Comparison of ENCODE assay signal across 9 mouse cellular contexts in the genomic region with DNA sequence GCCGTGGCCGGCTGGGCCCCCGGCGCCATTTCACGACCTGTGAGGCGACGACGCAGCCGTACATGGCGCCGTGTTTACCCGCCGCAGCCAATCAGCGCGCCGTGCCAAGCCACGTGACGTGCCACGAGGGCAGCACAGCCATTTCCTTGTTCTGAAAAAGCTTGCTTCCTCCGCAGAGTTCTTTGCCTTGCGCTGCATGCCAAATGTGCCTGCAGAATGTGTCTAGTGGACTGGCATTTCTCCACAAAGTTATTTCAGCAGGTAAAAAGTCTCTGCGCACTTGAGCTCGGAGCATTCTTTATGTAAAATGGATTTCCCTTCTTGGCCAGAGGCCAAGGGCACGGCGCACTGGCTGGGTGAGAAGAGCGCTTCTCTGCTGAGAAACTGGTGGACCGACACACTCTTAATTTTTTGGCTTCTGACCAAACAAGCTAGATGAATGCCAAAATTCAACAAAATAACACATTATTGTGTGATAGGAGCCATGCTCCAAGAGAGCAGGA.
A peak's percentile ranks its signal among the peaks of the same experiment; 100 is the strongest.
DNase-seq lines count a peak whose midpoint lies in the region; ATAC-seq and TF ChIP-seq lines count a peak whose summit lies in the region.
"Had no signal": no experiment of that assay in that cellular context is flagged by ENCODE, and none has a peak within 500 bp of the region (broad histone marks: within the 10 kb centered on the region; RNA-seq: fewer than 3 reads in every experiment).

No protein-coding gene starts in this region.

- peak; percentile 82 for TF ChIP-seq POLR2A in testis, adult 2 months (IDR thresholded peaks at IDR 0.05; ENCODE audit: control insufficient read depth, low read depth, low read length)

- H3K9ac ChIP-seq in midbrain, embryonic 13.5 days (replicated peaks) = no peak overlapping the region
- peak overlapping the region; percentile 53 for H3K9ac ChIP-seq in embryonic facial prominence, embryonic 14.5 days (ENCODE audit: low read depth, low read length)
- no peak overlapping the region for H3K9ac ChIP-seq in midbrain, embryonic 16.5 days (ENCODE audit: low read depth, low read length)

- WGBS in midbrain, embryonic 13.5 days = 71% methylated on average over 27 of the region's 27 CpGs
- WGBS in midbrain, embryonic 10.5 days = 94% methylated on average over 27 of the region's 27 CpGs
- 32% methylated on average over 25 of the region's 27 CpGs for WGBS in embryonic facial prominence, embryonic 14.5 days
- WGBS in midbrain, embryonic 16.5 days = 61% methylated on average over 27 of the region's 27 CpGs

- no peaks in the 10 kb centered on the region for H3K27me3 ChIP-seq in midbrain, embryonic 13.5 days
- no peaks in the 10 kb centered on the region; the same call in 1 of the 2 replicates for H3K27me3 ChIP-seq in midbrain, embryonic 10.5 days (ENCODE audit: low read depth, poor library complexity, severe bottlenecking)
- no peaks in the 10 kb centered on the region for H3K27me3 ChIP-seq in embryonic facial prominence, embryonic 14.5 days (replicated peaks; ENCODE audit: control insufficient read depth, insufficient read depth, low read length)
- no peaks in the 10 kb centered on the region for H3K27me3 ChIP-seq in midbrain, embryonic 16.5 days (ENCODE audit: control insufficient read depth, insufficient read depth, low read depth, low read length)
- H3K27me3 ChIP-seq in testis, adult 2 months (ENCODE audit: control insufficient read depth, insufficient read depth, low read length) = no peaks in the 10 kb centered on the region

- H3K4me2 ChIP-seq in midbrain, embryonic 13.5 days (replicated peaks) = peak overlapping the region; percentile 28
- peak overlapping the region; percentile 59 for H3K4me2 ChIP-seq in embryonic facial prominence, embryonic 14.5 days (ENCODE audit: low read depth, low read length)
- peak overlapping the region; percentile 51 for H3K4me2 ChIP-seq in midbrain, embryonic 16.5 days (ENCODE audit: low read length)

- DNase-seq in midbrain, embryonic 10.5 days (ENCODE audit: low spot score) = no peak
- peak; percentile 95 for DNase-seq in embryonic facial prominence, embryonic 14.5 days (ENCODE audit: low spot score)
- DNase-seq in heart, adult 11 months = peak; percentile 100
- peak; percentile 98 for DNase-seq in kidney, adult 9 months
- peak; percentile 98 for DNase-seq in left cerebral cortex, postnatal 4 days

- no peaks in the 10 kb centered on the region for H3K36me3 ChIP-seq in midbrain, embryonic 13.5 days
- H3K36me3 ChIP-seq in midbrain, embryonic 10.5 days = no peaks in the 10 kb centered on the region
- no peaks in the 10 kb centered on the region for H3K36me3 ChIP-seq in embryonic facial prominence, embryonic 14.5 days (ENCODE audit: control insufficient read depth, insufficient read depth, low read length)
- H3K36me3 ChIP-seq in midbrain, embryonic 16.5 days (ENCODE audit: control insufficient read depth, insufficient read depth, low read length) = no peaks in the 10 kb centered on the region
- H3K36me3 ChIP-seq in testis, adult 2 months (ENCODE audit: control insufficient read depth, insufficient read depth, low read length) = no peaks in the 10 kb centered on the region

- peaks cover 61% of the 10 kb centered on the region for H3K4me1 ChIP-seq in midbrain, embryonic 13.5 days (replicated peaks)
- peaks cover 10% of the 10 kb centered on the region for H3K4me1 ChIP-seq in midbrain, embryonic 10.5 days
- H3K4me1 ChIP-seq in embryonic facial prominence, embryonic 14.5 days (ENCODE audit: control insufficient read depth, insufficient read depth, low read length) = peaks cover 26% of the 10 kb centered on the region
- peaks cover 21% of the 10 kb centered on the region for H3K4me1 ChIP-seq in midbrain, embryonic 16.5 days (ENCODE audit: control insufficient read depth, insufficient read depth, low read length)
- peaks cover 9% of the 10 kb centered on the region for H3K4me1 ChIP-seq in testis, adult 2 months (ENCODE audit: control insufficient read depth, insufficient read depth, low read length)

- intact Hi-C loops in left cerebral cortex, postnatal 4 days (cut with DNase I) = no loop called here

- no peak for TF ChIP-seq CTCF in testis, adult 2 months (IDR thresholded peaks at IDR 0.05; ENCODE audit: control insufficient read depth, insufficient read depth, insufficient replicate concordance, low read depth, low read length)

- peak overlapping the region; percentile 73 for H3K27ac ChIP-seq in midbrain, embryonic 13.5 days
- no peak overlapping the region for H3K27ac ChIP-seq in midbrain, embryonic 10.5 days (replicated peaks)
- H3K27ac ChIP-seq in embryonic facial prominence, embryonic 14.5 days (replicated peaks; ENCODE audit: low read depth, low read length) = peak overlapping the region; percentile 91
- H3K27ac ChIP-seq in midbrain, embryonic 16.5 days (ENCODE audit: low read length) = peak overlapping the region; percentile 80
- H3K27ac ChIP-seq in testis, adult 2 months (ENCODE audit: control insufficient read depth, insufficient read depth, low read depth, low read length) = peak overlapping the region; percentile 99

- ATAC-seq in midbrain, embryonic 13.5 days = peak; percentile 77
- ATAC-seq in embryonic facial prominence, embryonic 14.5 days (ENCODE audit: low read depth) = peak; percentile 93
- peak; percentile 92 for ATAC-seq in midbrain, embryonic 16.5 days

- no peaks in the 10 kb centered on the region for H3K9me3 ChIP-seq in midbrain, embryonic 13.5 days
- H3K9me3 ChIP-seq in midbrain, embryonic 10.5 days (replicated peaks) = no peaks in the 10 kb centered on the region
- H3K9me3 ChIP-seq in embryonic facial prominence, embryonic 14.5 days (ENCODE audit: control insufficient read depth, low read length) = no peaks in the 10 kb centered on the region
- H3K9me3 ChIP-seq in midbrain, embryonic 16.5 days (replicated peaks; ENCODE audit: control insufficient read depth, low read length, poor library complexity, severe bottlenecking) = no peaks in the 10 kb centered on the region

- H3K4me3 ChIP-seq in midbrain, embryonic 13.5 days (replicated peaks) = peak overlapping the region; percentile 22
- H3K4me3 ChIP-seq in midbrain, embryonic 10.5 days = no peak overlapping the region
- H3K4me3 ChIP-seq in embryonic facial prominence, embryonic 14.5 days (ENCODE audit: low read depth, low read length) = peak overlapping the region; percentile 34
- peak overlapping the region; percentile 32 for H3K4me3 ChIP-seq in midbrain, embryonic 16.5 days (ENCODE audit: low read depth, low read length)
- peak overlapping the region; percentile 98 for H3K4me3 ChIP-seq in testis, adult 2 months (ENCODE audit: control insufficient read depth, low read depth, low read length)
- H3K4me3 ChIP-seq: myocyte had no signal
